Mouse (Mus musculus) embryonic stem cell, embryonic (primary cell): Measurements from ENCODE around the gene Smim7.

Experiments
- CTCF ChIA-PET, 4 experiments: fragments of 300-600 bp in 2 of 4; fragments of 350-600 bp in 2 of 4; sonication (Branson Sonifier 250); formaldehyde crosslinking; loops; one replicate each; lab custom pipeline; 2022; ENCODE audit warnings: inconsistent platforms in 2 of 4; lab: Charles Lee
- POLR2A ChIA-PET, 4 experiments: fragments of 300-600 bp in 2 of 4; fragments of 350-600 bp in 2 of 4; sonication (Branson Sonifier 250); formaldehyde crosslinking; loops; one replicate each; lab custom pipeline; 2022; ENCODE audit warnings: antibody characterized with exemption in 4 of 4, inconsistent platforms in 1 of 4; lab: Charles Lee

Smim7 gene

DNA sequence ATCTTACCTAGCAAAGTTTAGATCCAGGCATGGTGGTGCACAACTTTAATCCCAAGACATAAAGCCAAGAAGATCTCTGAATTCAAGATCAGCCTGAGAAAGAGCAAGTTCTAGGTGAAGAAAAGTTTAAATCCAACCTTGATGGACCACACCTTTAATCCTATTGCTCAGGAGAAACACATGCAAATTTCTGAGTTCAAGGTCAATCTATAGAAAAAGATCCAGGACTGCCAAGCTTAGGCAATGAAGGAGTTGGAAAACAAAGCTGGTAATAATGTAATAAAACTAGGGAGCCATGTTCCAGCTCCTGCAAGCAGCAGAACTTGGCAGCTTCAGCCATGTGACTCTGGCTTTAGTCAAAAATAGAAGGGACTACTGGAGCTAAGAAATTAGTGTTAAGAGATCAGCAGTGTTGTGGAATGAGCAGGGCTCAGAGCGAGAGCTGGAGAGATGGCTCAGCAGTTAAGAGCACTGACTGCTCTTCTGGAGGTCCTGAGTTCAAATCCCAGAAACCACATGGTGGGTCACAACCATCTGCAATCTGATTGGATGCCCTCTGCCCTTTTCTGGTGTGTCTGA, 9.7 kb downstream of the Smim7 start:
- CTCF ChIA-PET: interaction anchor here in 2 of 4 experiments (0.5 to 0.7 kb wide), 2 partner anchors 22 to 286 kb away, joined by 3 to 8 read pairs; no protein-coding TSS in a partner anchor
- POLR2A ChIA-PET: interaction anchor here (0.5 to 4.4 kb wide), 27 partner anchors 8 to 306 kb away, joined by 3 to 23 read pairs (median 4); partner anchors contain the start of genes Klf2 (in 3 of the 4), Smim7 (in 3 of the 4), Med26 (in 2 of the 4) and Tmem38a (in 1 of the 4)

- CTCF ChIA-PET: interaction anchor here in 2 of 4 experiments (0.7 kb wide), 2 partner anchors 87 to 133 kb away, joined by 4 to 5 read pairs; no protein-coding TSS in a partner anchor
Measured at GRCm38 (mm10) chr8:72555770-72556169, 15.1 kb downstream of the Smim7 start.

GRCm38 (mm10) chr8:72549314-72549892, 21.5 kb downstream of the Smim7 start:
- POLR2A ChIA-PET: interaction anchor here (0.6 to 3.5 kb wide), 21 partner anchors 10 to 231 kb away, joined by 3 to 27 read pairs (median 4); partner anchors contain the start of genes Smim7 (in 2 of the 4), Tmem38a (in 2 of the 4) and Klf2 (in 1 of the 4)
- CTCF ChIA-PET: interaction anchor here in 2 of 4 experiments (0.6 kb wide), 2 partner anchors 10 to 277 kb away, joined by 3 read pairs; no protein-coding TSS in a partner anchor

More at GRCm38 (mm10) chr8:72555770-72556169, 15.1 kb downstream of the Smim7 start:
- POLR2A ChIA-PET: interaction anchor here in 3 of 4 experiments (0.6 to 1.7 kb wide), 20 partner anchors 8 to 287 kb away, joined by 3 to 27 read pairs (median 3); partner anchors contain the start of genes Klf2 (in 2 of the 3), Smim7 (in 2 of the 3) and Tmem38a (in 1 of the 3)

DNA sequence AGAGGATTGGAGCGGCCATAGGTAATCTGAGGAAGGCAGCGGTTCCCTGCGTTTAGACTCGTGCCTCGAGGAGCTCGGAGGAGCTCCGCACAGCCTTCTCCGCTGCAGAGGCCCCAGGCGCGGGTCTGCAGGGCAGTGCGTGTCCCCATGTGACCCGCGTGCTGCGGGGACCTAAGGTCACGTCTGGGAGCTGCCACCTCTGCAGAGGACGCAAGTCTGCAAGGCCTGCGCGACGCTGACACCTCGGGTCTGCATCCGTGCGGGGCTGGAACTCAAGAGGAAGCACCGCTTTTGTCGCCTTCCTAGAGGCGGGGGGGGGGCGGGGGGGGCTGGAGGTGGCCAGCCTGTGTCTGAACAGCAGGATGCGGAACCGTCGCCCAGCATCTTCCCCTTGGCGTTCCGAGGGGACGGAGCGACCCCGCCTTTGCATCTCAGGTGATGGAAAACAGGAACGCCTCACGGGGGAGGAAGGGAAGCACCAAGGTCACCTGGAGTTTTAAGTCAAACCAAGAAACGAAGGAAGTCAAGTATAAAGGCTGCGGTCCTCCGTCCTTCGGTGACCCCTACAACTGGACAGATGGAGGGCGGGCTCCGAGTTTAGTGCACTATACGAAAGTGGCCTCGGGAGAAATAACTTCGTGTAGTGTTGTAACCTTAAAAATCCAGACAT, 22.1 kb downstream of the Smim7 start:
- CTCF ChIA-PET: interaction anchor here (0.5 to 2.1 kb wide), 6 partner anchors 10 to 978 kb away, joined by 3 to 17 read pairs (median 4); no protein-coding TSS in a partner anchor
- POLR2A ChIA-PET: interaction anchor here (0.6 to 3.5 kb wide), 52 partner anchors 10 to 426 kb away, joined by 3 to 27 read pairs (median 4); partner anchors contain the start of genes Klf2 (in 2 of the 4), Smim7 (in 2 of the 4), Tmem38a (in 2 of the 4) and Ap1m1 (in 1 of the 4)

GRCm38 (mm10) chr8:72547802-72548643, 22.9 kb downstream of the Smim7 start, which contains the start of gene Med26:
Gene Med26, minus strand, starts transcription at chr8:72548270.
- CTCF ChIA-PET: interaction anchor here in 3 of 4 experiments (0.5 to 2.1 kb wide), 6 partner anchors 9 to 977 kb away, joined by 3 to 17 read pairs (median 4); no protein-coding TSS in a partner anchor
- POLR2A ChIA-PET: interaction anchor here in 3 of 4 experiments (0.5 to 3.5 kb wide), 57 partner anchors 8 to 425 kb away, joined by 3 to 27 read pairs (median 4); partner anchors contain the start of genes Klf2 (in 2 of the 3), Smim7 (in 2 of the 3), Tmem38a (in 2 of the 3) and Ap1m1 (in 1 of the 3)

- ChIA-PET POLR2A (interaction anchor here in 3 of 4 experiments (0.5 to 3.5 kb wide), 44 partner anchors 8 to 882 kb away, joined by 3 to 27 read pairs (median 4); partner anchors contain the start of genes Smim7 (in 2 of the 3), Tmem38a (in 2 of the 3), Ap1m1 (in 1 of the 3) and Eps15l1 (in 1 of the 3)), CTCF (interaction anchor here in 2 of 4 experiments (0.5 to 2.1 kb wide), 5 partner anchors 8 to 307 kb away, joined by 3 to 17 read pairs (median 5); partner anchors contain the start of gene Ap1m1 (in 1 of the 2))
Measured at GRCm38 (mm10) chr8:72547122-72547801, 23.6 kb downstream of the Smim7 start.

DNA sequence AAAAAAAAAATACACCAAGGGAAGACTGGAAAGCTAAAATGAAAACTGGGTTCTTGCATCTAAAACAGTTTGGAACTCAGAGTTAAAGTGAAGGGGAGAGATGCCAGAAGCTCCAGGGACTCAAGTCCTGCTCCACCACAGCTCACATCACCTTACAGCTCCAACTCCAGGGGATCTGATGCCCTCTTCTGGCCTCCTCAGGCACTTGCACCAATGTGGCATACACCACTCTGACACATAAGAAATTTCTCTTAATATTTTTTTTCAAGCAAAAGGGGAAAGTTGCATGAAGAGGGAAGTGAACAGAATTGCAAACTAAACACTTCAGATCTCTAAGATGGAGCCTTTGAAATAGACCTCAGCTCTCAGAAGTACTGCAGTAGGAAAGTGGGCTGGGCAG, 31.7 kb downstream of the Smim7 start:
- POLR2A ChIA-PET: interaction anchor here in 3 of 4 experiments (0.6 to 4.4 kb wide), 28 partner anchors 8 to 274 kb away, joined by 3 to 24 read pairs (median 4); partner anchors contain the start of genes Med26 (in 3 of the 3), Cherp (in 2 of the 3), 1700030K09Rik (in 1 of the 3) and Calr3 (in 1 of the 3)
- CTCF ChIA-PET: interaction anchor here (0.6 to 2.3 kb wide), 42 partner anchors 9 to 1156 kb away, joined by 3 to 17 read pairs (median 4); partner anchors contain the start of genes Med26 (in 2 of the 4) and Smim7 (in 1 of the 4)

DNA sequence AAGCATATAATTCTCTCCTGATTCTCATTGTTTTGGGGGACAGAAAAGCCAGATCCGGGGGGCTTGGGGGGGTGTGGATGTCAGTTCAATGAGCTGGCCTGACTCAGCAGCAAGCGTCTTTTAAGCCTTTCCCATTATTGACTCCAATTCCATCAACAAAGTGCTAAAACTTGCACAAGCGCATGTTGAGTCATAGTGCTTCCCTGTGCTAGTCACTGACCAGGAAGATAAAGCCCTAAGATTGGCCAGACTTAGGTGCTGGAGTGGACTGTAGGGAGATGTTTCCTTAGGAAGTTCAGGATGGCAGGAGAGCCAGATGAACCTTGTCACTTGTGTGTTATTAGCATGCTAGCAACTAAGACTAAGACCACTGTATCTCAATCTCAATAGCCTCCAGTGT, 36.0 kb downstream of the Smim7 start:
- ChIA-PET POLR2A (interaction anchor here in 2 of 4 experiments (0.6 to 1.8 kb wide), 3 partner anchors 14 to 139 kb away, joined by 4 to 5 read pairs (median 4); no protein-coding TSS in a partner anchor), CTCF (interaction anchor here in 2 of 4 experiments (0.6 to 1.2 kb wide), 2 partner anchors 54 to 112 kb away, joined by 3 read pairs; no protein-coding TSS in a partner anchor)

GRCm38 (mm10) chr8:72532103-72532502, 38.8 kb downstream of the Smim7 start:
- POLR2A ChIA-PET: interaction anchor here in 2 of 4 experiments (0.6 to 1.7 kb wide), 4 partner anchors 10 to 25 kb away, joined by 3 read pairs; partner anchors contain the start of gene Med26 (in 1 of the 2)
- CTCF ChIA-PET: interaction anchor here in 1 of 4 experiments (0.8 kb wide), 1 partner anchor 53 kb away, joined by 5 read pairs; no protein-coding TSS in a partner anchor

- ChIA-PET CTCF (interaction anchor here in 2 of 4 experiments (0.6 to 0.8 kb wide), 2 partner anchors 17 to 305 kb away, joined by 5 to 10 read pairs; no protein-coding TSS in a partner anchor), POLR2A (interaction anchor here in 3 of 4 experiments (0.7 to 3.8 kb wide), 30 partner anchors 8 to 206 kb away, joined by 3 to 31 read pairs (median 4); partner anchors contain the start of genes Cherp (in 2 of the 3), Klf2 (in 1 of the 3), Med26 (in 1 of the 3) and Tmem38a (in 1 of the 3))
Measured at GRCm38 (mm10) chr8:72521888-72522287, 49.0 kb downstream of the Smim7 start.

GRCm38 (mm10) chr8:72517421-72517988, 53.4 kb downstream of the Smim7 start:
- POLR2A ChIA-PET: interaction anchor here in 2 of 4 experiments (0.6 to 2.8 kb wide), 23 partner anchors 8 to 245 kb away, joined by 3 to 9 read pairs (median 4); partner anchors contain the start of genes Med26 (in 2 of the 2), 1700030K09Rik (in 1 of the 2), Calr3 (in 1 of the 2) and Slc35e1 (in 1 of the 2)
- CTCF ChIA-PET: interaction anchor here in 3 of 4 experiments (0.6 to 2.1 kb wide), 4 partner anchors 10 to 260 kb away, joined by 3 to 9 read pairs (median 4); no protein-coding TSS in a partner anchor
